Mouse (Mus musculus): ENCODE measurements around the gene Eps15l1. TPM values are rescaled to one million over a fixed set of nuclear protein-coding genes. Genes with fewer than 3 reads are reported as not detected.
A peak's percentile ranks its signal among the peaks of the same experiment; 100 is the strongest.

Gene Eps15l1
- polyA plus RNA-seq, 1 experiment, result 91.4 TPM

- no peak for DNase-seq
- Histone ChIP-seq H3K36me3 (ENCODE audit: control insufficient read depth, insufficient read depth, low read length) (peaks cover 11% of the 10 kb centered on the region), H3K27me3 (ENCODE audit: control insufficient read depth, insufficient read depth, low read length) (peaks cover 3% of the 10 kb centered on the region; the same call in 1 of the 2 replicates), H3K27ac (ENCODE audit: control insufficient read depth, insufficient read depth, low read length) (peak overlapping the region; percentile 41), H3K4me3 (ENCODE audit: control insufficient read depth, insufficient read depth, low read length) (peak overlapping the region; percentile 67), H3K4me1 (replicated peaks; ENCODE audit: control insufficient read depth, insufficient read depth, low read length) (peaks cover 50% of the 10 kb centered on the region)
- TF ChIP-seq CTCF (IDR thresholded peaks at IDR 0.05; ENCODE audit: borderline replicate concordance, control insufficient read depth, extremely low read depth, insufficient read depth, low read length, poor library complexity), result no peak
- 87% methylated on average over 25 of the region's 25 CpGs for WGBS
Observed at GRCm38 (mm10) chr8:72320803-72321583, 100.3 kb downstream of the Eps15l1 start.

GRCm38 (mm10) chr8:72319921-72320802, 101.1 kb downstream of the Eps15l1 start:
- Histone ChIP-seq H3K4me1 (replicated peaks; ENCODE audit: control insufficient read depth, insufficient read depth, low read length) (peaks cover 50% of the 10 kb centered on the region), H3K4me3 (ENCODE audit: control insufficient read depth, insufficient read depth, low read length) (peak overlapping the region; percentile 67), H3K27me3 (ENCODE audit: control insufficient read depth, insufficient read depth, low read length) (peaks cover 3% of the 10 kb centered on the region; the same call in 1 of the 2 replicates), H3K27ac (ENCODE audit: control insufficient read depth, insufficient read depth, low read length) (peak overlapping the region; percentile 41; the same call in 1 of the 2 replicates), H3K36me3 (ENCODE audit: control insufficient read depth, insufficient read depth, low read length) (peaks cover 11% of the 10 kb centered on the region)
- DNase-seq, result peak; percentile 22
- TF ChIP-seq POLR2A (IDR thresholded peaks at IDR 0.05; ENCODE audit: control insufficient read depth, extremely low read depth, insufficient read depth, low read length, poor library complexity), result no peak
- no peak for TF ChIP-seq CTCF (IDR thresholded peaks at IDR 0.05; ENCODE audit: borderline replicate concordance, control insufficient read depth, extremely low read depth, insufficient read depth, low read length, poor library complexity)
- 19% methylated on average over 53 of the region's 55 CpGs for WGBS

- DNase-seq, result no peak
- Histone ChIP-seq H3K27ac (ENCODE audit: control insufficient read depth, insufficient read depth, low read length) (no peak overlapping the region), H3K4me1 (replicated peaks; ENCODE audit: control insufficient read depth, insufficient read depth, low read length) (peaks cover 47% of the 10 kb centered on the region), H3K4me3 (ENCODE audit: control insufficient read depth, insufficient read depth, low read length) (peak overlapping the region; percentile 67), H3K36me3 (ENCODE audit: control insufficient read depth, insufficient read depth, low read length) (peaks cover 11% of the 10 kb centered on the region), H3K27me3 (ENCODE audit: control insufficient read depth, insufficient read depth, low read length) (peaks cover 3% of the 10 kb centered on the region; the same call in 1 of the 2 replicates)
- TF ChIP-seq CTCF (IDR thresholded peaks at IDR 0.05; ENCODE audit: borderline replicate concordance, control insufficient read depth, extremely low read depth, insufficient read depth, low read length, poor library complexity), result no peak
- no peak for TF ChIP-seq POLR2A (IDR thresholded peaks at IDR 0.05; ENCODE audit: control insufficient read depth, extremely low read depth, insufficient read depth, low read length, poor library complexity)
- 1% methylated on average over 48 of the region's 48 CpGs for WGBS
Observed at GRCm38 (mm10) chr8:72319397-72319796, 101.9 kb downstream of the Eps15l1 start.

GRCm38 (mm10) chr8:72318801-72319322, 102.4 kb downstream of the Eps15l1 start, which contains the start of gene Klf2:
Gene Klf2, plus strand, starts transcription at chr8:72319033.
- Histone ChIP-seq H3K27me3 (ENCODE audit: control insufficient read depth, insufficient read depth, low read length) (peaks cover 3% of the 10 kb centered on the region; the same call in 1 of the 2 replicates), H3K36me3 (ENCODE audit: control insufficient read depth, insufficient read depth, low read length) (peaks cover 11% of the 10 kb centered on the region), H3K4me1 (replicated peaks; ENCODE audit: control insufficient read depth, insufficient read depth, low read length) (peaks cover 45% of the 10 kb centered on the region), H3K4me3 (ENCODE audit: control insufficient read depth, insufficient read depth, low read length) (peak within 1 kb of the TSS; percentile 67), H3K27ac (ENCODE audit: control insufficient read depth, insufficient read depth, low read length) (0 out of 2 replicates have a peak within 1 kb of the TSS, but pooled peaks have one; percentile 7)
- DNase-seq, result peak; percentile 93
- TF ChIP-seq CTCF (IDR thresholded peaks at IDR 0.05; ENCODE audit: borderline replicate concordance, control insufficient read depth, extremely low read depth, insufficient read depth, low read length, poor library complexity) (no peak), POLR2A (IDR thresholded peaks at IDR 0.05; ENCODE audit: control insufficient read depth, extremely low read depth, insufficient read depth, low read length, poor library complexity) (peak; percentile 92)
- under 1% methylated on average over 46 of the region's 46 CpGs for WGBS

GRCm38 (mm10) chr8:72317741-72318301, 103.4 kb downstream of the Eps15l1 start:
- peaks cover 3% of the 10 kb centered on the region; the same call in 1 of the 2 replicates for H3K27me3 ChIP-seq (ENCODE audit: control insufficient read depth, insufficient read depth, low read length)
- no peak overlapping the region for H3K27ac ChIP-seq (ENCODE audit: control insufficient read depth, insufficient read depth, low read length)
- H3K36me3 ChIP-seq (ENCODE audit: control insufficient read depth, insufficient read depth, low read length), result peaks cover 11% of the 10 kb centered on the region
- no peak overlapping the region for H3K4me3 ChIP-seq (ENCODE audit: control insufficient read depth, insufficient read depth, low read length)
- TF ChIP-seq CTCF (IDR thresholded peaks at IDR 0.05; ENCODE audit: borderline replicate concordance, control insufficient read depth, extremely low read depth, insufficient read depth, low read length, poor library complexity), result no peak
- no peak for TF ChIP-seq POLR2A (IDR thresholded peaks at IDR 0.05; ENCODE audit: control insufficient read depth, extremely low read depth, insufficient read depth, low read length, poor library complexity)
- peaks cover 51% of the 10 kb centered on the region for H3K4me1 ChIP-seq (replicated peaks; ENCODE audit: control insufficient read depth, insufficient read depth, low read length)
- WGBS, result 69% methylated on average over 5 of the region's 5 CpGs
- no peak for DNase-seq
